Mouse (Mus musculus) limb, embryonic 11.5 days (tissue): ENCODE measurements around the gene Gm8281. TPM values are rescaled to one million over a fixed set of nuclear protein-coding genes. Genes with fewer than 3 reads are reported as not detected.
"Not testable (repeated sequence)": the region's sequence is repeated elsewhere in the genome, so short reads cannot be mapped to it uniquely, and the experiment has no call there.

ENCODE experiments used
- ATAC-seq: fragments of 200-750 bp; cut with Nextera tagmentation; 2 replicates; pipeline ENCODE4 v1.8.0; 2017; ENCODE audit warnings: low read depth; ENCODE audit not compliant: insufficient number of reproducible peaks, low FRiP score, low TSS enrichment
- DNase-seq: peaks from one replicate; pipeline ENCODE4 v3.0.0-alpha.2; 2015; ENCODE audit warnings: low spot score
- H3K27ac ChIP-seq: fragments of 300-500 bp; sonication (generic); replicated peaks from 2 replicates; pipeline ENCODE4 v1.5.1; 2014; ENCODE audit warnings: low read depth, mild to moderate bottlenecking, low read length
- H3K27me3 ChIP-seq: fragments of 300-500 bp; sonication (generic); 2 replicates; pipeline ENCODE4 v1.6.1; 2014; ENCODE audit warnings: mild to moderate bottlenecking, low read length, mixed read lengths; ENCODE audit not compliant: control insufficient read depth, insufficient read depth
- H3K36me3 ChIP-seq: fragments of 300-500 bp; sonication (generic); 2 replicates; pipeline ENCODE4 v1.6.1; 2014; ENCODE audit warnings: mild to moderate bottlenecking, low read length, moderate library complexity, mixed read lengths; ENCODE audit not compliant: control insufficient read depth, insufficient read depth
- H3K4me1 ChIP-seq: fragments of 300-500 bp; sonication (generic); 2 replicates; pipeline ENCODE4 v1.6.1; 2014; ENCODE audit warnings: low read length, mixed read lengths; ENCODE audit not compliant: control insufficient read depth, insufficient read depth
- H3K4me2 ChIP-seq: fragments of 300-500 bp; sonication (generic); 2 replicates; pipeline ENCODE4 v1.6.1; 2014; ENCODE audit warnings: low read depth, mild to moderate bottlenecking, moderate library complexity; ENCODE audit not compliant: severe bottlenecking
- H3K4me3 ChIP-seq: fragments of 300-500 bp; sonication (generic); 2 replicates; pipeline ENCODE4 v1.5.1; 2014; ENCODE audit warnings: low read depth, low read length
- H3K9ac ChIP-seq: fragments of 300-500 bp; sonication (generic); 2 replicates; pipeline ENCODE4 v1.6.1; 2014; ENCODE audit warnings: mild to moderate bottlenecking, low read length
- H3K9me3 ChIP-seq: fragments of 300-500 bp; sonication (generic); 2 replicates; pipeline ENCODE4 v1.6.1; 2016; ENCODE audit warnings: low read length; ENCODE audit not compliant: control insufficient read depth
- WGBS: fragments of 180-500 bp; shearing (Covaris S2); extraction: QIAGEN DNeasy Blood & Tissue Kit; methylation state at CpG from one replicate; pipeline ENCODE4 v1.1.7; 2014; 5-methylcytosine and 5-hydroxymethylcytosine counted together
- polyA plus RNA-seq: library from polyadenylated mRNA; unstranded; fragments of >200 nt; fragmentation: Nextera tagmentation; extraction: Ambion mirVana; gene quantifications from 2 replicates; pipeline ENCODE4 v1.2.1, GENCODE M21; 2014

Gene Gm8281
- 1.9 and 2.2 TPM in 2 replicates for polyA plus RNA-seq

- not testable (repeated sequence) for H3K27me3 ChIP-seq, H3K9me3 ChIP-seq, H3K27ac ChIP-seq, ATAC-seq, H3K36me3 ChIP-seq, H3K4me1 ChIP-seq
- peak within 1 kb of the TSS; percentile 47; the same call in 1 of the 2 replicates for H3K9ac ChIP-seq
- H3K4me2 ChIP-seq: peak within 1 kb of the TSS; percentile 55
- peak; percentile 50 for DNase-seq
- H3K4me3 ChIP-seq: peak within 1 kb of the TSS; percentile 40
- WGBS: 2% methylated on average over 13 of the region's 63 CpGs
Observed at GRCm38 (mm10) chr14:5070611-5071490, at the start of gene Gm8281. Gm8281 (plus strand) TSS chr14:5071040.

- ATAC-seq: not testable (repeated sequence)
Observed at GRCm38 (mm10) chr14:5050329-5050728, 20.5 kb upstream of the Gm8281 start, which contains the start of gene 4930555G01Rik. 4930555G01Rik (plus strand) TSS chr14:5050629.

GRCm38 (mm10) chr14:5131219-5131618 is 60.4 kb downstream of the Gm8281 start, which contains the start of gene Gm8279:
Gm8279 (plus strand) TSS chr14:5131519.
- DNase-seq, H3K4me3 ChIP-seq, H3K4me1 ChIP-seq, H3K36me3 ChIP-seq, H3K9ac ChIP-seq, ATAC-seq, H3K27ac ChIP-seq, H3K9me3 ChIP-seq, H3K4me2 ChIP-seq, H3K27me3 ChIP-seq: not testable (repeated sequence)
- 86% methylated on average over 2 of the region's 2 CpGs for WGBS

More at GRCm38 (mm10) chr14:5050329-5050728, 20.5 kb upstream of the Gm8281 start, which contains the start of gene 4930555G01Rik:
- not testable (repeated sequence) for H3K36me3 ChIP-seq, H3K9me3 ChIP-seq, H3K27ac ChIP-seq, H3K27me3 ChIP-seq, H3K4me2 ChIP-seq, H3K4me1 ChIP-seq, H3K4me3 ChIP-seq, H3K9ac ChIP-seq, DNase-seq
- no CpG with 5 or more reads among the region's 3 CpGs for WGBS

Other genes starting within 250 kb of the Gm8281 start
- gene Gm3269, start 232.9 kb upstream of the Gm8281 start, polyA plus RNA-seq: not detected in 2 replicates
- 0.31 and 0.58 TPM in 2 replicates for gene Gm3264, start 215.5 kb upstream of the Gm8281 start, polyA plus RNA-seq
- gene Gm3278, start 178.6 kb upstream of the Gm8281 start, polyA plus RNA-seq: not detected in 2 replicates
- gene Gm8297, start 87.1 kb upstream of the Gm8281 start, polyA plus RNA-seq: not detected in 2 replicates
- not detected in 2 replicates for gene Gm3298, start 55.1 kb upstream of the Gm8281 start, polyA plus RNA-seq
- not detected in 2 replicates for gene 4930555G01Rik, start 20.4 kb upstream of the Gm8281 start, polyA plus RNA-seq
- not detected in 2 replicates for gene Gm8279, start 60.5 kb downstream of the Gm8281 start, polyA plus RNA-seq
- not detected in 2 replicates for gene Gm3317, start 93.5 kb downstream of the Gm8281 start, polyA plus RNA-seq
- gene Gm8271, start 114.8 kb downstream of the Gm8281 start, polyA plus RNA-seq: not detected in 2 replicates
- not detected in 2 replicates for gene Gm3526, start 189.5 kb downstream of the Gm8281 start, polyA plus RNA-seq